Mouse (Mus musculus) forebrain, embryonic 16.5 days (tissue): Measurements from ENCODE around the gene Psip1. TPM values are rescaled to one million over a fixed set of nuclear protein-coding genes. Genes with fewer than 3 reads are reported as not detected.

Source experiments
- ATAC-seq: fragments of 200-750 bp; cut with Nextera tagmentation; 2 replicates; pipeline ENCODE4 v1.8.0; 2017; ENCODE audit warnings: mild to moderate bottlenecking, moderate library complexity
- H3K27ac ChIP-seq: fragments of 300-500 bp; sonication (generic); 2 replicates; pipeline ENCODE4 v1.5.1; 2014; ENCODE audit warnings: low read length, control low read depth
- H3K27me3 ChIP-seq: fragments of 300-500 bp; sonication (generic); replicated peaks from 2 replicates; pipeline ENCODE4 v1.6.1; 2014; ENCODE audit warnings: low read length; ENCODE audit not compliant: control insufficient read depth, insufficient read depth
- H3K36me3 ChIP-seq: fragments of 300-500 bp; sonication (generic); 2 replicates; pipeline ENCODE4 v1.6.1; 2014; ENCODE audit not compliant: control insufficient read depth, insufficient read depth
- H3K4me1 ChIP-seq: fragments of 300-500 bp; sonication (generic); replicated peaks from 2 replicates; pipeline ENCODE4 v1.6.1; 2014; ENCODE audit warnings: low read length; ENCODE audit not compliant: control insufficient read depth, insufficient read depth
- H3K4me2 ChIP-seq: fragments of 300-500 bp; sonication (generic); 2 replicates; pipeline ENCODE4 v1.6.1; 2014; ENCODE audit warnings: mild to moderate bottlenecking, low read length, control low read depth
- H3K4me3 ChIP-seq: fragments of 300-500 bp; sonication (generic); replicated peaks from 2 replicates; pipeline ENCODE4 v1.5.1; 2014; ENCODE audit warnings: mild to moderate bottlenecking, low read length, control low read depth
- H3K9ac ChIP-seq: fragments of 300-500 bp; sonication (generic); replicated peaks from 2 replicates; pipeline ENCODE4 v1.6.1; 2014; ENCODE audit warnings: low read depth, low read length, control low read depth
- H3K9me3 ChIP-seq: fragments of 300-500 bp; sonication (generic); 2 replicates; pipeline ENCODE4 v1.6.1; 2016; ENCODE audit warnings: low read length; ENCODE audit not compliant: control insufficient read depth
- WGBS: fragments of 180-500 bp; shearing (Covaris S2); extraction: QIAGEN DNeasy Blood & Tissue Kit; methylation state at CpG from one replicate; pipeline ENCODE4 v1.1.7; 2014; 5-methylcytosine and 5-hydroxymethylcytosine counted together
- polyA plus RNA-seq: library from polyadenylated mRNA; unstranded; fragments of >200 nt; fragmentation: Nextera tagmentation; extraction: Ambion mirVana; gene quantifications from 2 replicates; pipeline ENCODE4 v1.2.1, GENCODE M21; 2015

Psip1 gene
- polyA plus RNA-seq, 1 experiment from 2014 or later = 281 TPM

GRCm38 (mm10) chr4:83417160-83417819, 69.0 kb downstream of the Psip1 start, which contains the start of gene Snapc3:
Snapc3 (plus strand) TSS chr4:83417724.
- peak; percentile 99 for ATAC-seq
- H3K4me1 ChIP-seq = peaks cover 17% of the 10 kb centered on the region
- H3K27me3 ChIP-seq = no peaks in the 10 kb centered on the region
- H3K9ac ChIP-seq = peak within 1 kb of the TSS; percentile 86
- 1% methylated on average over 41 of the region's 41 CpGs for WGBS
- peak within 1 kb of the TSS; percentile 89 for H3K4me3 ChIP-seq
- peak within 1 kb of the TSS; percentile 92 for H3K27ac ChIP-seq
- H3K4me2 ChIP-seq = peak within 1 kb of the TSS; percentile 86
- peaks cover 5% of the 10 kb centered on the region; the same call in 1 of the 2 replicates for H3K9me3 ChIP-seq
- H3K36me3 ChIP-seq = no peaks in the 10 kb centered on the region

DNA sequence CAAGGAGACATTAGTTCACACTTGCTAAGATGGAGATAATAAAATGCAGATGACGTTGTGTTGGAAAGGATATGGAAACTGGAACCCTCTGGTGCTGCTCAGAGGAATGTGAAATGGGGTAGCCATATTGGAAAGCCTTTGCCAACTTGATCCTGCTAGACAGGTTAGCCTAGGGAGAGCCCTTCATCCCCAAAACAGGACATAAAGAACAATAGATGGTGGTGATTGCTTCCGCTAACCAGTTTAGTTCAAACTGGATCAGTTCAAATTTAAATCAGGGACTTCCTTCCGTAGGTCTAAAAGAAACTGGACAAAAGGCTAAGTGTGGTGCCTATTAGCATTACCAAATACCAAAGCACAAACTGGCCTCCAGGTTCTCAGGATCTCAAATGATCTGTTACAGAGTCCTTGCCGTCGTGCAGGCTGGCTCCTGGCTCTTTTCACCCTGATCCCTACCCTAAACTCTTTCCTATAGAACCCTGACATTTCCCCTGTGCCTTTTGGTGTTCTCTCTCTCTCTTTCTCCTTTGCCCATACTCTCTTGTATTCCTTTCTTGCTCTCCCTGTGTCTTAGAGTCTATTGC, 71.9 kb downstream of the Psip1 start:
- Histone ChIP-seq H3K4me1 (peaks cover 14% of the 10 kb centered on the region), H3K27ac (no peak overlapping the region), H3K4me2 (no peak overlapping the region), H3K9ac (no peak overlapping the region), H3K27me3 (no peaks in the 10 kb centered on the region), H3K4me3 (no peak overlapping the region), H3K9me3 (peaks cover 5% of the 10 kb centered on the region; the same call in 1 of the 2 replicates), H3K36me3 (no peaks in the 10 kb centered on the region)
- WGBS = 78% methylated on average over 5 of the region's 5 CpGs
- no peak for ATAC-seq

- Histone ChIP-seq H3K9me3 (peaks cover 8% of the 10 kb centered on the region; the same call in 1 of the 2 replicates), H3K27ac (no peak overlapping the region), H3K4me3 (no peak overlapping the region), H3K9ac (no peak overlapping the region), H3K4me2 (no peak overlapping the region), H3K36me3 (no peaks in the 10 kb centered on the region), H3K27me3 (no peaks in the 10 kb centered on the region), H3K4me1 (peaks cover 5% of the 10 kb centered on the region; the same call in 1 of the 2 replicates)
- WGBS = 82% methylated on average over 3 of the region's 3 CpGs
- ATAC-seq = no peak
Observed at GRCm38 (mm10) chr4:83412060-83412459, 74.2 kb downstream of the Psip1 start.

DNA sequence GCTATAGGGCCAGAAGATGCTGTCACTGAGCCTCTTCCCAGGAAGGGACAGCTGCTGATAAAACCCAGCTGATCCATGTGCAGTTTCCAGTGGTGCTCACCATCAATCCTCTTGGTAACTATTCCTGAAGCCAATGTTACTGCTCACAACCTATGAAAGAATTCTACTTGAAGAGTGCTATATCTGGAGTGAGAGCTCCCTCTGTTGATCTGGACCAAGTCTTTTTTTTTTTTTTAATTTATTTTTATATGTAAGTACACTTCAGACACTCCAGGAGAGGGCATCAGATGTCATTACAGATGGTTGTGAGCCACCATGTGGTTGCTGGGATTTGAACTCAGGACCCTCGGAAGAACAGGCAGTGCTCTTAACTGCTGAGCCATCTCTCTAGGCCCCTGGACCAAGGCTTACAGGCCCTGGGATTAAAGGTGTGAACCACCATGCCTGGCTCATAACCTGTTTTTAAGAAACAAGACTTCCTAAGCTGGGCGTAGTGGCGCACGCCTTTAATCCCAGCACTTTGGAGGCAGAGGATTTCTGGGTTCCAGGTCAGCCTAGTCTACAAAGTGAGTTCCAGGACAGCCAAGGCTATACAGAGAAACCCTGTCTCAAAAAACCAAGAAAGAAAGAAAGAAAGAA, 76.3 kb downstream of the Psip1 start:
- Histone ChIP-seq H3K9ac (no peak overlapping the region), H3K27ac (no peak overlapping the region), H3K36me3 (no peaks in the 10 kb centered on the region), H3K27me3 (no peaks in the 10 kb centered on the region), H3K4me1 (no peaks in the 10 kb centered on the region), H3K4me3 (no peak overlapping the region), H3K9me3 (peaks cover 4% of the 10 kb centered on the region; the same call in 1 of the 2 replicates), H3K4me2 (no peak overlapping the region)
- no peak for ATAC-seq
- 98% methylated on average over 4 of the region's 4 CpGs for WGBS

DNA sequence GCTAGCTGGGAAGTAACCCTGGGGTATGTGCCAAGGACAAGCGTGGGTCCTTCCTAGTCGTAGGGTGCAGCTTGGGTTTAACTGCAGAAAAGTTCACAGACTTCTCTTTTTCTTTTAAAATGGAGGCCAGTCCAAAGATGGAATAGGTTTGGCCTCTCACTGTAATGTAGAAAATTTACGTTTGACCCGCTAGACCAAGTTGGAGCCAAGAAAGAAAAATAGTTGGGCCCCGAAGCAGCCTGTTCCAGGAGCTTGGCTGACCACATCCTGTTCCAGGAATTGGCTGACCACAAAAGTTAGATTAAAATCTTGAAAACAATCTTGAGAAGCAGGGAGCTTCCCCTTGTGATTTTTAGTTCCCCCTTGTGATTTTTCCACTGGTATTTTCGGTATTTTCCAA, 78.6 kb downstream of the Psip1 start:
- 93% methylated on average over 6 of the region's 6 CpGs for whole genome bisulfite sequencing
- Histone ChIP-seq H3K9ac (no peak overlapping the region), H3K9me3 (peaks cover 11% of the 10 kb centered on the region; the same call in 1 of the 2 replicates), H3K4me1 (no peaks in the 10 kb centered on the region), H3K4me3 (no peak overlapping the region), H3K27ac (no peak overlapping the region), H3K36me3 (no peaks in the 10 kb centered on the region), H3K4me2 (no peak overlapping the region), H3K27me3 (no peaks in the 10 kb centered on the region)
- ATAC-seq = no peak

Other genes with a start within 250 kb of the Psip1 start
- 12.1 and 12.6 TPM in 2 replicates for gene Ttc39b, start 162.2 kb downstream of the Psip1 start, polyA plus RNA-seq
- 92.9 and 99.8 TPM in 2 replicates for gene Snapc3, start 68.7 kb downstream of the Psip1 start, polyA plus RNA-seq
- 6.1 and 6.7 TPM in 2 replicates for gene Ccdc171, start 39.1 kb upstream of the Psip1 start, polyA plus RNA-seq